Comparison of ENCODE assay signal across 12 mouse cellular contexts in genomic region chrX:52791944-52792719, GRCm38 (mm10). TPM values are rescaled to one million over a fixed set of nuclear protein-coding genes. Genes with fewer than 3 reads are reported as not detected.
A peak's percentile ranks its signal among the peaks of the same experiment; 100 is the strongest.
DNase-seq lines count a peak whose midpoint lies in the region; ATAC-seq and TF ChIP-seq lines count a peak whose summit lies in the region.
"Had no signal": no experiment of that assay in that cellular context is flagged by ENCODE, and none has a peak within 500 bp of the region (broad histone marks: within the 10 kb centered on the region; RNA-seq: fewer than 3 reads in every experiment).

No protein-coding gene starts in this region.

- H3K4me2 ChIP-seq in lung, postnatal 0 days (replicated peaks; ENCODE audit: low read depth, low read length), result no peak overlapping the region

- H3K4me3 ChIP-seq in lung, postnatal 0 days (ENCODE audit: low read depth, low read length), result no peak overlapping the region

- peak; percentile 47 to 73 for DNase-seq in adrenal gland, adult (ENCODE audit: inconsistent age in 2 of 2, low spot score in 1 of 2)
- no peak for DNase-seq in adrenal gland, postnatal 25 days
- peak; percentile 20 for DNase-seq in lung, postnatal 0 days (ENCODE audit: low spot score)
- no peak for DNase-seq in lung, postnatal 4 days
- DNase-seq in lung, postnatal 25 days (ENCODE audit: low spot score), result peak; percentile 15
- DNase-seq in yolk sac, embryonic 10.5 days (ENCODE audit: low spot score), result peak; percentile 64
- DNase-seq in heart, postnatal 4 days, result no peak
- no peak for DNase-seq in frontal cortex, adult 2 months (ENCODE audit: extremely low spot score in 1 of 2, low spot score in 1 of 2)
- DNase-seq: heart, postnatal 36 days; spleen, adult 18-20 months had no signal

- H3K9me3 ChIP-seq in lung, postnatal 0 days (ENCODE audit: low read length), result no peaks in the 10 kb centered on the region

- H3K27me3 ChIP-seq in lung, postnatal 0 days (replicated peaks; ENCODE audit: insufficient read depth, low read length), result no peaks in the 10 kb centered on the region

- ATAC-seq in lung, postnatal 0 days, result peak; percentile 52

- TF ChIP-seq EP300 in lung, postnatal 0 days (IDR thresholded peaks at IDR 0.05), result peak; percentile 45; the same call in 1 of the 2 replicates

- no peak for TF ChIP-seq CTCF in lung, postnatal 0 days (IDR thresholded peaks at IDR 0.05)

- no peak overlapping the region for H3K9ac ChIP-seq in lung, postnatal 0 days (replicated peaks; ENCODE audit: low read depth)
- H3K9ac ChIP-seq: liver, embryonic 14.5 days had no signal

- no peaks in the 10 kb centered on the region for H3K36me3 ChIP-seq in lung, postnatal 0 days (ENCODE audit: insufficient read depth, low read length)

- whole genome bisulfite sequencing in lung, postnatal 0 days, result 33% methylated on average over 10 of the region's 10 CpGs

- H3K27ac ChIP-seq in lung, postnatal 0 days (ENCODE audit: low read length), result no peak overlapping the region
- H3K27ac ChIP-seq: liver, embryonic 14.5 days had no signal

- no peaks in the 10 kb centered on the region for H3K4me1 ChIP-seq in lung, postnatal 0 days (ENCODE audit: insufficient read depth, low read depth, low read length)

RNA-seq across cellular contexts. Expression of gene Ccdc160, which starts 1.1 kb away (rescaled TPM):
- 13.6 and 14.0 TPM in 2 replicates for total RNA-seq in adrenal gland, postnatal 25 days (2021)
- polyA plus RNA-seq in lung, postnatal 0 days (2015; fragmentation: Nextera tagmentation; extraction: Ambion mirVana), result 2.5 and 3.0 TPM in 2 replicates
- total RNA-seq in heart, postnatal 4 days (2021), result under 1 TPM; 0.16 to 0.64 TPM
- polyA plus RNA-seq in frontal cortex, adult 2 months (2012; rRNA removed), result 2.7 and 2.9 TPM in 2 replicates
- total RNA-seq: neutrophil, adult 5-6 weeks had no signal

Comparison
In these comparisons a context has a peak if more than half of its experiments do, and no peak if none do; other contexts are left out.
1. DNase-seq: peak in adrenal gland, adult (2 of 2), lung, postnatal 0 days (single experiment), lung, postnatal 25 days (single experiment) and yolk sac, embryonic 10.5 days (single experiment); none in adrenal gland, postnatal 25 days (single experiment), lung, postnatal 4 days (0 of 2), heart, postnatal 4 days (single experiment) and frontal cortex, adult 2 months (0 of 2).